Mouse (Mus musculus) CH12F3 (cell line): ENCODE measurements around the gene Zmynd12.

Experiments used
- in situ Hi-C: fragments of 300-500 bp; cut with MboI; formaldehyde crosslinking; loops from 2 replicates; pipeline ENCODE4 v1.14.3; 2020; ENCODE audit warnings: low sequenced_read_pairs

Gene Zmynd12

DNA sequence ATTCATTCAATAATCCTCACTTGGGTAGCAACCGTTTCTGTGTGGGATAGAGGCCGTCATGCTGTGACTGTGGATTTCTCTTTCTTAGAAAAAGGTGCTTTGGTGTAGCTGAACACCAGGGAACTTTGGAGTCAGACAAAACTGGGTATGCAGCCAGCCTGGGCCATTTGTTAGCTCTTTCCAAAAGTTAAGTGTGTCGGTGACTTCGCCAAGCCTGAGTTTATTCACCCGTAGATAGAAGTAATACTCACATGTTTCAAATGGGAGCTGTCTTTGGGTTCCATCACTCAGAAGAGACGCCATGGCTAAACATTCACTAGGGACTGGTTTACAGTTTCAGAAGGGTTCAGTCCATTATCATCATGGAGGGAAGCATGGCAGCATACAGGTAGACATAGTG, 24.6 kb downstream of the Zmynd12 start:
- in situ Hi-C loops: no loop called here

DNA sequence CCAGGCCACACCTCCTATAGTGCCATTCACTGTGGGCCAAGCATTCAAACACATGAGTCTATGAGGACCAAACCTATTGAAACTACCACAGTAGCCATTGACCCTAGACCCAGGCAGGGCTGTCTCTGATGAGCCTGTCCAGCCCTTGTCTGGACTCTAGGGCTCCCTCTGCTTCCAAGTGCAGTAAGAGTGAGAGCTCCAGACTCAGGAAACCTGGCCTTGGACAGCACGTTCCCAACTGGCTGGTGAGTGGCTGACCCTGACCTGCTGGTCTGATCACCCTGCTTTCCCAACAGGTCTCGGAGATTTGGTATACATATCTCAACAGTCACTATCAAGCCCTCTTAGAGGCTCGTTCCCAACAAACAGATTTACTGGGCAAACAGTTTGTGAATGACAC, 25.2 kb downstream of the Zmynd12 start:
- in situ Hi-C loops: no loop called here

DNA sequence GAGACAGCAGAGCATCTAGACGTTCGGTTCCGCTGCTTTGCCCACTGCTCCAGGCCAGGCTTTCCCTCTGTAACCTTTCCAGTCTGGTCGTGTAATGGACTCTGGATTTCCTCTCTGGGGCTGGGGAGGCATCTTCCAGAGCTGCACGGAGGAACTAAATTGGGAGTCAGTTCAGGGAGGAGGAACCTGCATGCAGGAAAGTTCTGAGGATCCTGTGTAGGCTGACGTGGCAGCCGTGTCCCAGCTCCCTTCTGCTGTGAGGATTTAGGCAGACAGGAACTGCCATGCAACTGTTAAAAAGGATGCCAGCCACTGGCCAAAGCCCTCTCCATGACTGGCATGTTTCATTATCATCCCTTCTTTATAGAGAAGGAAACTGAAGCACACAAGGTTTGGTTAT, 27.8 kb downstream of the Zmynd12 start:
- in situ Hi-C loops: no loop called here

DNA sequence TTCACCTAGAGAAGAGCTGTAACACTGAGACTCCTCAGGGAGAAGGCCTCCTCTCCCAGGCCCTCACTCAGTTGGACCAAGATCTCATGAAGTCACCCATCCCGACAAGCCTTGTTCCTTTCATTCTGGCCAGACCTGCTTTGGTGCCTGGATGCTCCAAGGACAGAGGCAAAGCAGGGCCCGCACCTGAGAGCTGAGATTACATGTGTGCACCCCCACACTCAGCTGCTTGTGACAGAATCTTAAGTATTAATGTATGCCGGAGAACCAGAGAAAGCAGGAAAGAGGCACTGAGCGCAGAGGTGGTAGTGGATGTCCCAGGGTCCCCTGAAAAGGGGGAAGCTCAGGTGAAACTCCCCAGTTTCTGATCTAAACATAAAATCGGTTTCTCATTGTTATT, 30.5 kb downstream of the Zmynd12 start:
- in situ Hi-C loops: no loop called here

DNA sequence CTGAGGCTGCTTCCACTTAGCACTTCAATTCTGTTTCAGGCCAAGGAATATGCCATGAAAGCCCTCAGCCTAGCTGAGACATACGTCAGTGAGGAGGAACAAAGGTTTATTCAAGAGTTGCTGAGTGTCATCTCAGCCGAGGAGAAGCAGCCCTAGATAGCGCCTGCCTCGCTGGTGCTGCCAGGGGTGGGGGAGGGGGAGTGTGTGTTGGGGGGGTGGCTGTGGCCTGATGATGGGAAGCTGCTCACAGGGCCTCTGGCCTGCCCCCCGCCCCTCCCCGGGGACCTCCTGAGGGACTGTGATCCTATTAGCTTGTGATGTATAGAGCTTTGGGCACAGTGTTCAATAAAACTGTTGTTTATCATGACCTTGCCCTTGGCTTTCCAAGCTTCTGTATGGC, 30.9 kb downstream of the Zmynd12 start:
- in situ Hi-C loops: no loop called here

DNA sequence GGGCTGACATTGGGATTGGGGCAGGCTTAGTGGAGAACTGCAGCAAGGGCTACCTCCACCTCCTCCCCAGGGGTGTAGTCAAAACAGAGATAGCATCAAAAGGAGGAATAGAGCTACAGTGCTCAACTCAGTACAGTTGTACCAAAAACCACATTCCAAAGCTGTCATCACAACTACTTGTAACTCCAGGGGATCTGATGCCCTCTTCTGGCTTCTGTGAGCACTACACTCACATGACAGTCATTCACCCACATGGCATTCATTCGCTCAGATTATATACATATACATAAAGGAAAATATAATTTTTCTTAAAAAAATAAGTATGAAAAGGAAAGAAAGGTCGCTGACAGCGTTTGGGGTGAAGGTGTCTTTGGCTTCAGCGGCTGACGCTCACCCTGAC, 37.7 kb downstream of the Zmynd12 start:
- in situ Hi-C loops: no loop called here

DNA sequence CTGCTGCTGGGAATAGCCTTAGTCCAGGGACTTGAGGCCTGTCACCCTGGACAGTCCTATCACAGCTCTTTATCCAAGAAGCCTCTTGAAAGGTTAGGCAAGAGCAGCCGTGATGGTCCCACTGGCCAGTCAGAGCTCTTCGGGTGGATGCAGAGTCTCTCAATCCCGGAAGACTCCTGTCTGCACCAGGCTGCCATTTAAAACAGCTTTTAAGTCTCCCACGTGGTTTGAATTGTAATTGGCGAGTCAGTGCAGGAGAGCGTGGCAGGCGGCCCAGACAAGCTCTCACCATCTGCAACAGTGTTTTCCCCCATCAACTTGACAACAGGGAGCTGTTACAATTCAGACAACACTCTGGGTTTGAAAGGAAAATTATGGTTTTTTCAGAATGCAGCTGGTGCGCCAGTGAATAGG, 38.1 kb downstream of the Zmynd12 start:
- in situ Hi-C loops: no loop called here

DNA sequence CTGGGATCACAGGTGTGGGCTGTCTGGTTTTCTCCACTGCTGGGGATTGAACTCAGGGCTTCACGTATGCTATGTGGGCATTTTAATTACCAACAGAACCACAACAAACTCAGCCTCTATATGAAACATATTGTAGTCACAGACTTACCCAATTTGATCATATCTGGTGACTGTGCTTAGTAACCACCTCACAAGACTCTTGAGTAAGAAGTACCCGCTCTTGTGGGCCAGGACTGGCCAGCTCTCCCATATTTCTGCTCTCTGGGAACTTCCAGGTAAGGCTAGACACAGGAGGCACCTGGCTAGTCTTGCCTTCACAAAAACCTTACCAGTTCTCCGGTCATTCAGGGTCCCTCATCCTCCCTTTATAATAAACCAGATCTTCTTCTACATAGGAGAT, 39.8 kb downstream of the Zmynd12 start:
- in situ Hi-C loops: no loop called here

DNA sequence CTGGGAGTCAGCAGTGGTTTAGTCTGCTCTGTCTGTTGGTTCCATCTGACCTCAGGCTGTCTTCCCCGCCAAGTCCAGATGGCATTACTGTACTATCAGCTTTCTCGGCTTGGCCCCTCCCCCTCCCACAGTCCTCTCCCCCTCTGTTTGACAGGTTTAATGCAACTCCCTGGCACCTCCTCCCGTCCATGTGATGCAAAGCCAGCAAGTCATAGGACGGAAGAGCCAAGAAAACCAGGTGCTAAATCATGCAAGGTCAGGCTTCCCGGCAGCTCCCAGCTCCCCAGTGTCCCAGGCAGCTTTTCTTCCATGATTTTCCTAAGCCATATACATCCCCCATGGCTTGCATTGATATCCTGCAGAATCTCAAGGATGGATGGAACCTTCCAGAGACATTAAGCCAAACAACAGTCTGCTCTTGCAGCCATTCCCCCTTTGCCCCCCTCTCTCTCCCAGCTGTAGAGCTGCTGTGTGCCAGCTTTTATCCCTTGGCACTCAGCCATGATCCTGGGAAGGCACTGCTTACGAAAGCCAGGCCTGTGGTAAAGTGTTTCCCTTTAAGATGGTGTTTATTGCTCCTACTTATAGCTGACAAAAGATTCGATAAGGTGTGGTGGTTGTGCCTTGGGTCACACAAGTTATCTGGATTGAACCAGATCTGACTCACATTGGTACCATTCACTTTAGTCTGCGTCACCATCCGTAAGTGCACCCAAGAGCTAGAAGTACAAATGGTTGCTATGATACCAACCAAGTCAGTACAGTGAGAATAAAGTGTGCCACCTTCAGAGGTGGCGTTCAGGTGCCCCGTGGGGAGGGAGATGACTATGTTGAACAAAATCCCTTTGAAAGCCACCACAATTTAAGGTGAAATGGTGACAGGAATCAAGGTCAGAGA, 40.5 kb downstream of the Zmynd12 start:
- in situ Hi-C loops: no loop called here

DNA sequence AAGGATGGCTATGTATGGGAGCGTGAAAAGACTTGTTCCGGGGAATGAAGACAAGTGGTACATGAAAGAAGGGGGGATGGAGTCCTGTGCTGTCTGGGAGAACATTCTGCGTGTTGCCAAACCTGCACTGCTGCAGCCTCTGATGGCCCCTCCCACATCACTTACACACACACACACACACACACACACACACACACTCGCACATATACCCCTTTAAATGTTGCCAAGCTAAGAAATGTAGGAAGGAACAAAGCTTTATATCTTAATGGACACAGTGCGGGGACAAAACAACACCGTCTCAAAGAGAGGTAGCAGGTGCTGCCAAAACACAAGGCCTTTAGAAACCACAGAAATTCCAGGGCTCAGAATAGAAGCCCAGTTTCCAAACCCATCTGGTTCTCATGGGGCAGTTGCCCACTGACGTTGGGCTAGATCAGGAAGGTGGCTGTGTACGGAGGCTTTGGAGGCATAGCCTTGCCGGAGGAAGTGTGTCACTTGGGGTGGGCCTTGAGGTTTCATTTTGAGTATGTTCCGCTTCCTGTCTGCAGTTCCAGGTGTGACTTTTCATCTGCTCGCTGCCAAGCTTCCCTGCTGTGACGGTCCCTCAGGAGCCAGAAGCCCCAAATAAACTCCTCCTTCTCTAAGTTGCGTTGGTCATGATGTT, 41.3 kb downstream of the Zmynd12 start:
- in situ Hi-C loops: no loop called here

DNA sequence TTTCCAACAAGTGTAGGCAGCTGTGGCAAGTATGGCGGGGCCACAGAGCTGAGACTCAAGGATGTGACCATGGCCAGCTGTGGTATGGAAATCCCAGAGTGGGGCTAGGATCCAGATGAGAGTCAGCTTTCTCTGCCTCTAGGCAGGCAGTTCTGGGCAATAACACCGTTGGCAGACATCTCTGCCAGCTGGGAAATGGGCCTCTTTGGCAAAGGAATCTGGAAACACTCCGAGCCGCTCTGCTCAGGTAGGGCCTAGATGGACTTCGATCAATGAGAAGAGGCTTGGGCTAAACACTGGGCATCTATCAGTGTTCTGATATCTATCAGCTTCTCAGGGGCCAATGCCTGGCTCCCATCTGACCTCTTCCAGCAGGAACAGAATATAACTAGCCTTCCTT, 43.2 kb downstream of the Zmynd12 start:
- in situ Hi-C loops: no loop called here

DNA sequence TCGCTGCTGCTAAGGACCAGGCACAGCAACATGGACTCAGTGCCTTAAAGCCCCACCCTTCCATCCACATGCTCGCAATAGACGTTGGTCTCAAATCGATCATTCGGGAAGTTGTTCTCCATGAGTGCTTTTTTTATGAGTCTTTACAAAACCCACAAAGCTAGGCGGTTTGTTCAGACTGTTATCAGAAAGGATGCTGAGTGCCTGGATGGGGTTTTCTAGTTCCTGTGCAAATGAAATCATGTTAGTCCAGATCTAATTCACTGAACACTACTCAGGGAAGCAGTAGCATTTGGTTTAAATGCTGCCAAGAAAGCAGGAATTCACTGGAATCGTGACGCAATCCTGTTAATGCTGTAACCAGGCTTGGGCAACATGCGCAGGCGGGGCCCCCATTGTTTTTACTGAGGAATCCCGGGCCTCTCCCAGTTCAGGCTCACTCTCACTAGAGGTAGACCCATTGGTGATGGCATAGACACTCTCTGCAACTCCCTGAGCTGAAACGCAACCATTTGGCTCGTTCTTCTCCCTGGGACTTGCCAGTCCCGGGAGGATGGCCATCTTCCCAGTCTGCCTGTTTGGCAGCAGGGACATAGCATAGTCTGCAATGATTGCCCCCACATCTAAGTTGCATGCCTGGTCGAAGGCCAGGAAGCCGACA, 45.2 kb downstream of the Zmynd12 start:
- in situ Hi-C loops: no loop called here

DNA sequence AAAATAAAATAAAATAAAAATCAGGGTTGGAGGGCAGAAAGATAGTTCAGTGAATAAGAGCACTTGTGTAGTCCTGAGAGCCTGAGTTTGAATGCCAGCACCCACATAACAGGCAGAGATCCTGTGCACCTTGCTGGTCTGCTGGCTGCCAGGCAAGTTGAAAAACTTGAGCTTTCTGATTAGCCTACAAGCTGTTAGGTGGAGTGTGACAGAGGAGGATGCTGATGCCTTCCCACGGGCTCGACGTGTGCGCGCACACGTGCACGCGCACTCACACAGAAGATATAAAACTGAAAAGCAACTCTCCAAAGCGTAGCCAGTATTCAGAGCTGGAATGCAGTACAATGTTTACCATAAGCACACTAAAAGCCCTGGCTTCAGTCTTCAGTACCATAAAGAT, 49.9 kb downstream of the Zmynd12 start:
- in situ Hi-C loops: no loop called here

DNA sequence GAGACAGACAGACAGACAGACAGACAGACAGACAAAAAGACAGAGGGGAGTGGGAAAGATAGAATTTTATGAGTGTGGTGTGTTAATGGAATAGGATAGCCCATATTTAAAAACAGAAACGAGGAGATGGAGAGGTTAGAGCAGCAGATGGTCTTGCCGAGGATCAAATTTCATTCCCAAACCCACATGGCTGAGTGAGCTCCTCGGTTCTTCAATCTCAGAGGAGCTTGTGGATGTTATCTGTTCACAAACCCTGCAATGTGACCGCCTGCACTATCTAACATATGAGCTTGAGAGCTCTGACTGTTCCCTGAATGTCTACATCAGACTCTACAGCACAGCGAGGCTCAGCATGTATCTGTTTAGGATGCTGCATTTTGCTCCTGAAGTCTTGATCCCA, 50.5 kb downstream of the Zmynd12 start:
- in situ Hi-C loops: no loop called here

DNA sequence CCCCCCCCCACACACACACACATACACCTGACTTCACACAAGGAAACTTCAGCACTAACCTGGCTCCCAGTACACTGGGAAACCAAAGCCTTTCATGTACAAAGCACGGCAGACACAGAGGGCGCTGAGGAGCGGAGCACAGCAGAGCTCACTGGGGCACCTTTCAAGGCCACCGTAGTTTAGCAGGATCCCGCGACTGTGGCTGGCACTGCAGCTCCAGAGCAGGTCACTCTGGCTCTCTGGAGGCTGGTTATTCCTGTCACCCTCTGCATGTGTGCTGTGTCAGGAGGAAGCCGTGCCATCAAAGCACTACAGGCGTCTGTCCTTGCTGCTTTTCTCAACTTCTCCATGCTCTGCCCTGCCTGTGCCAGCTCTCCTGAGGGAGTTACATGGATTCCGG, 60.4 kb downstream of the Zmynd12 start:
- in situ Hi-C loops: no loop called here

DNA sequence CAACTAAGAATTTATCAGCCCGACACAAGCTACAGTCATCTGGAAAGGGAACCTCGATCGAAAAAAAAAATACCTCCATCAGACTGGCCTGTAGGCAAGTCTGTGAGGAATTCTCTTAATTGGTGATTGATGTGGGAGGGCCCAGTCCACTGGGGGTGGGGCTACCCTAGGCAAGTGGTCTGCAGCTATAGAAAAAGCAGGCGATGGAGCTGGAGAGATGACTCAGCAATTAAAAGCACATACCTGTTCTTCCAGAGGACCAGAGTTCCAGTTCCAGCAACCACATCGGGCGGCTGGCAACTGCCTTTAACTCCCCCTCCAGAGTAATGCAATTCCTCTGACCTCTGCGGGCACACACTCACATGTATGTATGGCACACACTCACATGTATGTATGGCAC, 62.3 kb downstream of the Zmynd12 start:
- in situ Hi-C loops: no loop called here

DNA sequence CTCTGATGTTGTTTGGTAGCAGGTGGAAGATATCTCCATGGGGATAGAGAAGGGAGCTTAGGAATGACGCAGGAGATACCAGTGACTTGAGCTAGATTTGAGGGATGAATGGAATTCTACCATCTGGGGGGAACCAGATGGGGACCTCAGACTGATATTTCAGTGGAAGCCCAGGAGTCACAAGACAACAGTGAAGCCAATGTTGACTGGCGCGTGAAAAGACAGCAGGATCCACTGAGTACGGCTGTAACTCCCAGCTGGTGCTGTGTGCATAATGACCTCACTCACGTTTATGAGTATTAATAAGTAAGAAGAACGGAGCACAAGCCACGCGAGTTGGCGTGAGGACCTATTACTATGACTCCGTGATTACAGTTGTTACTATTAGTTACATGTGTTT, 67.1 kb downstream of the Zmynd12 start:
- in situ Hi-C loops: no loop called here

DNA sequence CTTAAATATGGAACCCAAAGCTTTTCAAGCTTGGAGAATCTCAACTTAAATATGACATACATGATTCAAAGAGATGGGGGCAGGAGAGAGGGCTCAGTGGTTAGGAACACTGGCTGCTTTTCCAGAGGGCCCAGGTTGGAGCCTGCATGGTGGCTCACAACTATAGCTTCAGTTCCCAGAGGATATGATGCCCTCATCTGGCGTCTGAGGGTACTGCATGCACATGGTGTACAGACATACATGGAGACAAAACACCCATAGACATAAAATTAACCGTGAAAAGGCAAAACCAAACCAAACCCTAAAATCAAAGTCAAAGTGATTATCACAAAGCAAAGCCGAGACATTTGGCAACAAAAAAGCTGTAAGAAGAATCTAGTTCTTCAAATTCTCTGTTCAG, 68.2 kb downstream of the Zmynd12 start:
- in situ Hi-C loops: no loop called here

DNA sequence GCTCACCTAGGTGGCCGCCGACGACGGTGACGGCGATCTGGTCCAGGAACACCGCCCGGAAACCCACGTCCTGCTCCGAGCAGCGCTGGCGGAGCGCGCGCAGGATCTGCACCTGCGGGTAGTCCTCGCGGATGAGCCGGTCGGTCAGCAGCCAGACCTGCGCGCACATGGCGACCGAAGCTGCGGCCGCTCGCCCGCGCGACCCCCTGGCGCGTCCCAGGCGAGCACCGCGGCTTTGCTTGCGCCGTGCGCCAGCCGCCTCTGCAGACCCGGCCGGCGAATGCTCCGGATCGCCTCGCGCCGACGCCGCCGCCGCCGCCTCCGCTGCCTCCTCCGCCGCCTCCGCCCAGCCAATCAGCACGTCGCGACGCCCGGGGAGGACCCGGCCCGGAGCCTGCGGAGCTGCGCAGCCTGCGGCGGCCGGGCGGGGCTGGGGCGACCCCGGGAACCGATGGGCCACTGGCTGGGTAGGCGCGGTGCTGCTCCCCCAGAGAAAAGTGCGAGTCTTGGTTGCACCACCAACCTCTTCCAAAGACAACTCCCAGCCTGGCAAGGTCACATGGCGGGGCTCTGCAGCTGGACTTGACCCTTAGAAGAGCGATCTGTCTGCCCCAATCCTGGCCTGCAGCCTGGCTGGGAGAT, 69.8 kb downstream of the Zmynd12 start, which contains the start of gene Rimkla:
TSS of gene Rimkla (minus strand) at position 338 of the 642 bp plus-strand sequence.
- in situ Hi-C loops: no loop called here

DNA sequence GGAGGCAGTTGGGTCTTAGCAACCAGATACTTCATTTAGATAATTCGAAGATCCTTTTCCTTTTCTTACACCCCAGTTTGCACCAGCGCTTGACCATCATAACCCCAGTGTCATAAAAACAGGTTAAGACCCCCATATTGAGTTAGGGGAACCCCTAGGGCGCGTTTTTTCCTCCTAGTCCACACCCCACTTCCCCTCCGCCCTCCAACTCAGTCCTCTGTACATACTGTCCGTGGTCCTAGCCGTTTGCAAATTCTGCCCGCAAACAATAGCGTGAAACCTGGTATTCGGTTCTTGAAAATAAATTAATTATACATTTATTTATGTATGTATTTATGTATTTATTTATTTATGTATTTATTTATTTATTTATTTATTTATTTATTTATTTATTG, 70.3 kb downstream of the Zmynd12 start:
- in situ Hi-C loops: no loop called here

DNA sequence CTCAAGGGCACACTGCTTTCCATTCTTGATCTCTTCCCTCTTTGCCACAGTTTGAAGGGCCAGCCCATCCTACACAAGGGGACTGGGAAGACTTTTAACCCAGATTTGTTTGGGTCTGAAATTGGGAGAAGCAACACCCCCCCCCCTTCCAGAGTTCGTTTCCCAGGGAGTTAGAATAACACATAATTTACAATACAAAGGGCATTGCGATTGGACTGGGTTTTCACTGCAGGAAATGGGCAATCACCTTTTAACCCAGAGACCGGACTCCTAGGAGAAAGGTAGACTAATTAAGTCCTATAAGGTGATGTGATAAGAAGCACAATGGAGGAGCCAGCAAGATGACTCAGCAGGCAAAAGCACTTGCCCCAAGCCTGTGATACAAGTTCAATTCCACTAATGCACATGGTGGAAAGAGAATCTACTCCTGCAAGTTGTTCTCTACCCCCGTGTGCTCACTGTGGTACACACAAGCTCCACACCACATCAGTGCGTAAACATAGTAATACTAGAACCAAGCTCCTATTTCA, 75.8 kb downstream of the Zmynd12 start:
- in situ Hi-C loops: no loop called here
